Mouse (Mus musculus) CD4-positive, CD25-positive, alpha-beta regulatory T cell (primary cell): ENCODE measurements around the gene Snap47. TPM values are rescaled to one million over a fixed set of nuclear protein-coding genes. Genes with fewer than 3 reads are reported as not detected.

Experiments used
- polyA plus RNA-seq: library from polyadenylated mRNA; unstranded; fragments of 100-300 nt; shearing (Covaris generic); gene quantifications from one replicate; pipeline ENCODE4 v1.2.1, GENCODE M21; 2017

The Snap47 gene
- 58.7 TPM for polyA plus RNA-seq

GRCm38 (mm10) chr11:59451086-59451485 lies at the start of gene Snap47:
TSS of gene Snap47 (minus strand) at chr11:59451186.

GRCm38 (mm10) chr11:59472326-59472677 lies 21.3 kb upstream of the Snap47 start, which contains the start of gene Zfp867:
TSS of gene Zfp867 (minus strand) at chr11:59472474.

GRCm38 (mm10) chr11:59449741-59450229 lies 1.2 kb downstream of the Snap47 start, which contains the start of gene Jmjd4:
TSS of gene Jmjd4 (plus strand) at chr11:59450045.

GRCm38 (mm10) chr11:59375475-59375874 lies 75.5 kb downstream of the Snap47 start, which contains the start of gene Prss38:
TSS of gene Prss38 (minus strand) at chr11:59375657.

Other genes starting within 250 kb of the Snap47 start
- 44.2 TPM for gene Mrpl55, start 248.7 kb downstream of the Snap47 start, polyA plus RNA-seq
- 40.1 TPM for gene 2310033P09Rik, start 242.9 kb downstream of the Snap47 start, polyA plus RNA-seq
- 474 TPM for gene Arf1, start 222.9 kb downstream of the Snap47 start, polyA plus RNA-seq
- not detected for gene Wnt3a, start 160.4 kb downstream of the Snap47 start, polyA plus RNA-seq
- gene Wnt9a, start 144.3 kb downstream of the Snap47 start, polyA plus RNA-seq, result not detected
- not detected for gene Prss38, start 75.5 kb downstream of the Snap47 start, polyA plus RNA-seq
- 10.5 TPM for gene Jmjd4, start 1.1 kb downstream of the Snap47 start, polyA plus RNA-seq
- gene Zfp867, start 21.3 kb upstream of the Snap47 start, polyA plus RNA-seq, result 4.1 TPM
- gene Zkscan17, start 75.6 kb upstream of the Snap47 start, polyA plus RNA-seq, result 25.6 TPM
- gene Nlrp3, start 90.4 kb upstream of the Snap47 start, polyA plus RNA-seq, result 0.06 TPM
- not detected for gene Olfr222, start 125.0 kb upstream of the Snap47 start, polyA plus RNA-seq
- not detected for gene Olfr223, start 142.1 kb upstream of the Snap47 start, polyA plus RNA-seq
- 81.2 TPM for gene Mprip, start 210.1 kb upstream of the Snap47 start, polyA plus RNA-seq